Mouse (Mus musculus) mouse embryonic stem cell (cell line): ENCODE measurements around the gene Cd28.

ENCODE experiments used
- in situ Hi-C, 2 experiments: fragments of 300-500 bp; cut with MboI; formaldehyde crosslinking; loops; 1 replicate in 1 of 2; 3 replicates in 1 of 2; pipeline ENCODE4 v1.14.3; 2019 to 2020; ENCODE audit warnings: low sequenced_read_pairs in 2 of 2, low pct_unique_long_range_greater_than_20kb in 1 of 2, mixed read lengths in 1 of 2; ENCODE audit not compliant: unreplicated experiment in 1 of 2

Cd28 gene

GRCm38 (mm10) chr1:60748286-60748685, 31.7 kb downstream of the Cd28 start:
- in situ Hi-C loops, result no loop called here

DNA sequence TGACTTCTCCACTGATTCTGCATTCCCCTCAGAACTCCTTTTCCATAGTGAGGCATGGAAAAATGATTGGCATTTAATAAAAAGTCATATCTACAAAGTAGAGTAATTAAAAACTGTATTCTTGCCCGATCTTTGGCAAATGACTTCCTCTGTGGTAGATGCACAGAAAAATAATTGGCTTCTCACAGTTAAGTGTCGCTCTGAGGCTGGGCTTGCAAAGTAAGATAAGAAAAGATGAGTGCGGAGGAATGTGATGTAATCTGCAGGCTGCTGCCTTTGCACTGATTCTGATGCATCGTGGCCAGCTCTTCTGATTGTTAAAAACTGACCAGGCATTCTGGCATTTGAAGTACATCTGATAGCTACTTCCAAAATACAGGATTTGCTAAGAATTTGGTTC, 32.3 kb downstream of the Cd28 start:
- in situ Hi-C loops, result no loop called here

DNA sequence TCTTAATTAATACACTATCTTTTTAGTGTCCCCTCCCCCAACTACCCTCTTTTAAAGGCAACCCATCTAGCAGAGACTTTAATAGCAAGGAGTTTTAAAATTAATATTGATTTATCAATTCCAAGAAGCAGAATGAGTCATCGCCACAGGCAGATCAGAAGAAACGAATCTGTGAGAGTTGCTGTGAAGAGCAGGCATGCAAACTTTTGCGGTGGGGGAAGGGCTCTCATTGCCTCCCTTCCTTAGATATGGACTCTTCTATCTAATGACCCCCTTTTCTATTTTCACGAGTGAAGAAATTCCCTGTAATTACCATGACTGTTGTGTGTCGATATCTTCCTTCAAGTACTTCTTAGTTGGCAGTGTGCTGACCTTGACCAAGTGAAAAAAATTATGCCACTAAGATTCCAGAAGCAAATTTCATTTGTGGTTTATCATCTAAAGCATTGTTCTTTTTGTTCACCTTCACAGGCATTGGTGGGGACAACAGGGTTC, 32.8 kb downstream of the Cd28 start:
- in situ Hi-C loops, result no loop called here

- in situ Hi-C loops, result no loop called here
Measured at GRCm38 (mm10) chr1:60750201-60750765, 33.7 kb downstream of the Cd28 start.

GRCm38 (mm10) chr1:60751011-60751410, 34.4 kb downstream of the Cd28 start:
- in situ Hi-C loops, result no loop called here

DNA sequence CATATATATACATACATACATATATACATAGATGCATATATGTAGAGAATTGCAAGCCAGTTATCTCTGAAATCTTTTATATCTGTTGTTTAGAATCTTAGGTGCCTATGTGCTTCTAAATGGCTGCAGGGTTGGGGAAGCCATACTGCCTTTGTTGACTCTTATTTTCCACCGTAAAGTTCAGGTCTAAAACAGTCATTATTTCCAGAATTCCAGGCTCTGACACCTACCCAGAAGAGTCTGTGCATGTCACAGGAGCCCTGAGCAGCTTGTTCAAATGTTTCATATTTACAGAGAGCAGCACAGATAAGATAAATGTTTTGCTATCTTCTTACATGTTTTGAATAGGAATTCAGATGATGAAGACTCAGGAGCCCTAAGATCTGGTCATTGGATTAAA, 36.4 kb downstream of the Cd28 start:
- in situ Hi-C loops, result no loop called here

DNA sequence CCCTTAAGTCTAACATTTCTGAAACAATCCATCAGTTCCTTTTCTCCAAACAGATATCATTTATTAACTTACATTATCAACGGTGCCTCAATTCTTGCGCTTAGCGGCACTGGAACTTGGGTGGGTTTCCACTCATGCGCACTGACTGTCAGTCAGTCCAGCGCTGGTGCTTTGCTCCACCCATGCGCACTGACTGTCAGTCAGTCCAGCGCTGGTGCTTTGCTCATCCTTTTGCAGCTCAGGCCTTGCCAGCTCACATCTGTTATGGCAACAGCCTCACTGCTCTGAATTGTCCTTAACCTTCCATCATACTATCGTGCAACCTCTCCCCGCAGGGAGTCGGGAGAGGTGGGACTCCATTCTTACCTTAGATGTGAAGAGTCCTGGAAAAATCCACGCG, 37.4 kb downstream of the Cd28 start:
- in situ Hi-C loops, result no loop called here

GRCm38 (mm10) chr1:60755391-60756243, 39.0 kb downstream of the Cd28 start:
- in situ Hi-C loops, result no loop called here

GRCm38 (mm10) chr1:60757631-60758030, 41.0 kb downstream of the Cd28 start:
- in situ Hi-C loops, result no loop called here

GRCm38 (mm10) chr1:60758226-60758625, 41.6 kb downstream of the Cd28 start:
- in situ Hi-C loops, result no loop called here

DNA sequence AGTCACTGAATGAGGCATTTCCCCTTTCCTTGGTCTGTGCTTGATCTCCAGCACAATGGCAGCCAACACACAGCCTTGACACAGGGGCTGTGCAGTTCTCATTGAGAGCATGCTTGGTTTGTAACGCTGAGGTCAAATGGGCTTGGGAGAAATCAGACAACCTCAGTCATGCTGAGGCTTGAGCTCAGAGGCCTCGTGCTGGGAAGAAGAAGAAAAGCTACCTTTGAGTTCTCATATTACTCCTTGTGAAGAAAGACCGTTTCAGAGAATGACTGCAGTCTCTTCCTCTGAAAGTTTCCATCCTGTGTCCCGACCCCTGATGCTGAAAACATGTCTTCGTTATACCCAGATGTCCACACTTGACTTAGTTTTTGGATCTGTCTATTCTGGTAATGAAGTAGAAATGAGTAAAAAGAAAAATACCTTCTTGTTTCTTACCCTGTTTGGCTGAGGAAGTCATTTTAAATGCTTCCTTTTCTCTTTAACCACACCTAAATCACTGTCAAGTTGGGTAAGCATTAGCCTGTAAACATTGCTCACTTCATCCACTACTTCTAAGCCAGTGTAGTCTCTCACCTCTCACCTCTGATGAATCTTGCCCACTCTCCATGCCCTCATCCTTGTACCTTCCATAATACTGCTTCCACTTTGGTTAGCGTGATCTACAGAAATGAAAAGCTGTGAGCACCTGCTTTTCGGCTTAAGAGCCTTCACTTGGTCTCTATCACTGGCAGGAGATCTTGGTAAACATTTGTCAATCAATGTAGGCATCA, 43.1 kb downstream of the Cd28 start:
- in situ Hi-C loops, result no loop called here

DNA sequence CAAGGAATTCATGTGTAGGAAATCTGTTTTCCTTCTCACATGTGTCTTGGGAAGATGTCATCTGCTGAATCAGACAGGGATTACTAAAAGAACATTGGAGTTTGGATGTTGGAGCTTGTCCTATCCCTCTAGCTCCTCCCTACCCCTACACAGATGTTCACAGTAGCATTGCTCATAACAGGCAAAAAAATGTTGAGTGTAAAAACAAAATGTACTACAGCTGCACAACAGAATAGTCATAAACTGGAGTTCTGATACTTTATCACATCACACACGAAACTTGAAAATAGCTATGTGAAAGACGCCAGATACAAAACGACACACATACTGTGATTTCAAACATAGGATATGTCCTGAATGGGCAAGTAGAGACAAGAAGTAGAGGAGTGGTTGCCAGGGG, 43.9 kb downstream of the Cd28 start:
- in situ Hi-C loops, result no loop called here

DNA sequence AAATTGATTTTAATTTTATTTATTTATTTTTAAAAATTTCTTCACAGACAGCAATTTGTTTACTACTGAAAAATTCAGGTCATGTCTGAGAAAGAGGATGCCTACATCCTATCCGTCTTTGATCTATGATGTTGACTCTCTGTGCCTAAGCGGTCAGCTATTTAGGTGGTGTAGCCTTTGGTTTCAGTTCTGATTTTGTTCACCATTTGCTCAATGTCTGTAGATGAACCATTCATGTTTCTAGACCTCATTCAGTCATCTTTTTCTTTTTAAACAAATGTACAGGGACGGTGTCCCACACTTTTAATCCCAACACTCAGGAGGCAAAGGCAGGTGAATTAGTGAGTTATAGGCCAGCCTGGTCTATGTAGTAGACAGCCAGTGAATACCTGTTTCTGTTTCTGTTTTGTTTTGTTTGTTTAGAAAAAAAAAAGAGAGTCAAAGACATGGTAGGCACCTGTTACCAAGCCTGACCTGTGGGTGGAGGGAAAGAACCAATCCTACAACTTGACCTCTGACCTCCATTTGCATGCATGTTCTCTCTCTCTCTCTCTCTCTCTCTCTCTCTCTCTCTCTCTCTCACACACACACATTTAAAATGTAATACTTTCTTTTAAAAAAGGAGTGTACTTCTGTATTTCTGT, 45.0 kb downstream of the Cd28 start:
- in situ Hi-C loops, result no loop called here

DNA sequence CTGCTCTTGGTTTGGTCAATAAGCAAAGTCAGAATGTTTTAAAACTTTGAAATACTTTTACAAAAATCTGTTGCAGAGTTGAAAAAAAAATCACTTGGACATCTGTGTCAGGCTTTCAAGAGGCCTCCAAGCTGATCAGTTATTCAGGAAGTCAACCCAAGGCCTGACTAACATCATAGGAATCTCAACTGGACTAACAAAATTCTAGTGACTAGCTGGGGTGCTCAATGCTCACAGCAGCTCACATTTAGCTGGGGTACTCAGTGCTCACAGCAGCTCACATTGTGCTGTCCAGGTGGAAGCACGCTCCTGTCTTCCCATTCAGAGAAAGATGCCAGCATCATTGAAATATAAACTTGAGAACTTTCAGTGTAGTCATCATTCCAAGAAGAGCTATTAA, 45.9 kb downstream of the Cd28 start:
- in situ Hi-C loops, result no loop called here

DNA sequence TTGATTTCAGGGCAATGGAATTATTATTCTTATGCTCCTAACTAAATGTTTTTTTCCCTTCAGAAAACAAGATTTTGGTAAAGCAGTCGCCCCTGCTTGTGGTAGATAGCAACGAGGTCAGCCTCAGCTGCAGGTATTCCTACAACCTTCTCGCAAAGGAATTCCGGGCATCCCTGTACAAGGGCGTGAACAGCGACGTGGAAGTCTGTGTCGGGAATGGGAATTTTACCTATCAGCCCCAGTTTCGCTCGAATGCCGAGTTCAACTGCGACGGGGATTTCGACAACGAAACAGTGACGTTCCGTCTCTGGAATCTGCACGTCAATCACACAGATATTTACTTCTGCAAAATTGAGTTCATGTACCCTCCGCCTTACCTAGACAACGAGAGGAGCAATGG, 46.3 kb downstream of the Cd28 start:
- in situ Hi-C loops, result no loop called here

- in situ Hi-C loops, result no loop called here
Measured at GRCm38 (mm10) chr1:60771771-60772170, 55.2 kb downstream of the Cd28 start.

- in situ Hi-C loops, result no loop called here
Measured at GRCm38 (mm10) chr1:60773231-60773630, 56.6 kb downstream of the Cd28 start.

DNA sequence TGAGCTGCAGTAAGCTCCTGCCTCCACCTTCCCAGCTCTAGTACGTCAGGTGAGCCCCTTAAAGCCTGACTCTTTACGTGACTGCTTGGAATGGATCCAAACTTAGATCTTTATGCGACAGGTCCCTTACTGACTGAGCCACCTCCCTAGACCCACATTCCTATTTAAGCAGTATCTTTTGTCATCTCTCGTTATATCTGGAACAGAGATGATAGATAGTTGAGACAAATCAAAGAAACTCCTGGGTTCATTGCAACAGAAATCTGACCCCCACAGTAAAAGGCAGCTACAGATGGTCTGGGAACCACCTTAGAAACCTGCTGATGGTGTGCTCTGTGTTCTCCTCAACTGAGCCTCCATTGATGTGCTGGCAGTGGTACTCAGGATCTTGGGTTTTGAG, 59.6 kb downstream of the Cd28 start:
- in situ Hi-C loops, result no loop called here

DNA sequence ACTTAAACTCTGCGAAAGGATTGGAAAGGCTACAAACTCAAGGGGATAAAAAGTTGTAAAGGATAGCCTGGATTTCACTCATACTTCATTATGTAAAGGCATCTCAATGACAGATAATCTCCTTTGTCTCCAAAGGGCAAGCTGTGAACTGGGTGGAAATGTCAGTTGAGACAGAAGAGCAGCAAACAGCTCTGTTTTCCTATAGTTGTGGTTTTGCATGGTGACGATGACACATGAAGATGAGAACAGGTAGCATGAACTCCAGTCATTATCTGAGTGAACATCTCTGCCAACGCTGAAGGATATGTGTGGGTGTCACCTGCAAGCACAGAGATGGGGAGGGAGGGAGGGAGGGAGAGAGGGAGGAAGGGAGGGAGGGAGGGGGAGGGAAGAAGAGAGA, 60.3 kb downstream of the Cd28 start:
- in situ Hi-C loops, result no loop called here
